Mouse (Mus musculus) stomach, embryonic 14.5 days (tissue): Measurements from ENCODE around the gene Parp9. TPM values are rescaled to one million over a fixed set of nuclear protein-coding genes. Genes with fewer than 3 reads are reported as not detected.
A peak's percentile ranks its signal among the peaks of the same experiment; 100 is the strongest.

Experiments used
- ATAC-seq: fragments of 200-750 bp; cut with Nextera tagmentation; 2 replicates; pipeline ENCODE4 v1.8.0; 2017; ENCODE audit warnings: low read depth, moderate TSS enrichment; ENCODE audit not compliant: insufficient number of reproducible peaks, insufficient read depth, low FRiP score
- H3K27ac ChIP-seq: fragments of 300-500 bp; sonication (generic); 2 replicates; pipeline ENCODE4 v1.5.1; 2014; ENCODE audit warnings: mild to moderate bottlenecking, low read length, moderate library complexity, mixed read lengths
- H3K27me3 ChIP-seq: fragments of 300-500 bp; sonication (generic); 2 replicates; pipeline ENCODE4 v1.6.1; 2014; ENCODE audit warnings: low read length, control low read depth, mixed read lengths; ENCODE audit not compliant: control insufficient read depth, insufficient read depth
- H3K36me3 ChIP-seq: fragments of 300-500 bp; sonication (generic); 2 replicates; pipeline ENCODE4 v1.6.1; 2014; ENCODE audit warnings: mild to moderate bottlenecking, control low read depth, low read length, moderate library complexity, mixed read lengths; ENCODE audit not compliant: control insufficient read depth, insufficient read depth
- H3K4me1 ChIP-seq: fragments of 300-500 bp; sonication (generic); 2 replicates; pipeline ENCODE4 v1.6.1; 2014; ENCODE audit warnings: low read length, control low read depth, mixed read lengths; ENCODE audit not compliant: control insufficient read depth, insufficient read depth
- H3K4me2 ChIP-seq: fragments of 300-500 bp; sonication (generic); replicated peaks from 2 replicates; pipeline ENCODE4 v1.6.1; 2014; ENCODE audit warnings: low read depth, low read length, control low read depth
- H3K4me3 ChIP-seq: fragments of 300-500 bp; sonication (generic); 2 replicates; pipeline ENCODE4 v1.5.1; 2014; ENCODE audit warnings: low read depth, low read length, control low read depth
- H3K9ac ChIP-seq: fragments of 300-500 bp; sonication (generic); replicated peaks from 2 replicates; pipeline ENCODE4 v1.6.1; 2014; ENCODE audit warnings: low read depth, mild to moderate bottlenecking, control low read depth, low read length, moderate library complexity, mixed read lengths
- H3K9me3 ChIP-seq: fragments of 300-500 bp; sonication (generic); 2 replicates; pipeline ENCODE4 v1.6.1; 2016; ENCODE audit warnings: low read depth, low read length, control low read depth; ENCODE audit not compliant: control insufficient read depth
- WGBS: fragments of 180-500 bp; shearing (Covaris S2); extraction: QIAGEN DNeasy Blood & Tissue Kit; methylation state at CpG from one replicate; pipeline ENCODE4 v1.1.7; 2014; 5-methylcytosine and 5-hydroxymethylcytosine counted together
- polyA plus RNA-seq: library from polyadenylated mRNA; unstranded; fragments of >200 nt; fragmentation: Nextera tagmentation; extraction: Ambion mirVana; gene quantifications from 2 replicates; pipeline ENCODE4 v1.2.1, GENCODE M21; 2014

The Parp9 gene
- polyA plus RNA-seq, 1 experiment from 2014 or later: 6.5 TPM

DNA sequence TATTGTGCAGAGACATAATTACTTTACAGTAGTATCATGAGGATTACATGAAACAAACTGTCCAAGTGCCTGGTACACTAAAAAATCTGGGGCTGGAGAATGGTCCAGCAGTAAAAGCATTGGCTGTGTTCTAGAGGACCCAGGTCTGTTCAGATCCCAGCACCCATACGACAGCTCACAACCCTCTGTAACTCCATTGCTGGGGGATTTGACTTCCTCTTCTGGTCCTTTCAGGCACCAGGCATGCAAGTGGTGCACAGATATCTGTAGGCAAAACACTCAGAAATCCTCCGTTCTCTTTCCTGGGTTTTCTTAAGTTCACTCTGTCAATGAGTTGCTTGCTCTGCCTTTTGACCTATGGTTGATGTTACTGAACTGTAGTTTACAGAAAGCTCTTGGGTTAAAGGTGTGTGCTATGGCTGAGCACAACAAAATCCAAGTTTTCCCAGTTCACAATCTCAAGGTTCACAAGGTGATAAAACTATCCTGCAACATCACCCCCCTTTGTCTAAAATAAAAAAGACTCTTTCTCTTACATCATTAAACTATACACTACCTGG, 16.5 kb upstream of the Parp9 start:
- H3K9me3 ChIP-seq: no peaks in the 10 kb centered on the region
- no peaks in the 10 kb centered on the region for H3K36me3 ChIP-seq
- H3K27me3 ChIP-seq: no peaks in the 10 kb centered on the region
- H3K4me2 ChIP-seq: no peak overlapping the region
- H3K27ac ChIP-seq: no peak overlapping the region
- H3K4me3 ChIP-seq: no peak overlapping the region
- H3K4me1 ChIP-seq: no peaks in the 10 kb centered on the region
- WGBS: 74% methylated on average over 2 of the region's 2 CpGs
- H3K9ac ChIP-seq: no peak overlapping the region
- no peak for ATAC-seq

GRCm38 (mm10) chr16:35922301-35922895, 15.9 kb upstream of the Parp9 start:
- Histone ChIP-seq H3K27me3 (no peaks in the 10 kb centered on the region), H3K4me2 (no peak overlapping the region), H3K4me3 (no peak overlapping the region), H3K36me3 (no peaks in the 10 kb centered on the region), H3K4me1 (no peaks in the 10 kb centered on the region), H3K9ac (no peak overlapping the region), H3K27ac (no peak overlapping the region), H3K9me3 (no peaks in the 10 kb centered on the region)
- WGBS: 68% methylated on average over 3 of the region's 3 CpGs
- ATAC-seq: no peak

DNA sequence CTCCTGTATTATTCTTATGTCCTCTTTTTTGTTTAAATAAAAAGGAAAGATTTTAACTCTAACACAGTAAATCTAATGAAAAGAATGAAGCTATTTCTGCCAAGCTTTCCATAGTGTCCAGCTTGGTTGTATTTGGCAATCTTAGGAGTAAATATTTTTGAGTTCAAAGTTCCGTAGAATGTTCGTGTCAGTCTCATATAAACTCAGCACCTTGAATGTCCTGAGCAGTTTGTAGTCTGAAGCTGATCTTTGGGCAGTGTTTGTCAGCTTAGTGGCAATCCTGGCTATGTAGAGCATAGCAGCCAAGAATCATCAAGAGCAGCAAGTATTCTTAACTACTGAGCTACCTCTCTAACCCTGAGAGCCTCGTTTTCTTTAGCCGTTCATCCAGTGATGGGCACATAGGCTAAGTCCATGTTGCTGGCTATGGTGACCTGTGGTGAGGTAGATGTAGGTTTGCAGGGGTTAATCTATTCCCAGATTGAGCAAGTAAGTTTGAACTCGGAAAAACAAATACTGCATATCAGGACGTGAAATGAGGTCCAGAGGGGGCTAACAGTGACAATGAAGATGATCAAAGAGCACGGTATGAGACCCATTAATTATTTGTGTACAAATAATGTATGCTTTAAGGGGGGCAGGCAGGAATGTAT, 14.6 kb upstream of the Parp9 start:
- H3K4me3 ChIP-seq: no peak overlapping the region
- WGBS: 75% methylated on average over 7 of the region's 7 CpGs
- H3K9ac ChIP-seq: no peak overlapping the region
- H3K9me3 ChIP-seq: no peaks in the 10 kb centered on the region
- H3K27me3 ChIP-seq: no peaks in the 10 kb centered on the region
- H3K36me3 ChIP-seq: no peaks in the 10 kb centered on the region
- no peaks in the 10 kb centered on the region for H3K4me1 ChIP-seq
- H3K4me2 ChIP-seq: no peak overlapping the region
- no peak overlapping the region for H3K27ac ChIP-seq
- ATAC-seq: no peak

- Histone ChIP-seq H3K4me2 (no peak overlapping the region), H3K9me3 (no peaks in the 10 kb centered on the region), H3K27me3 (no peaks in the 10 kb centered on the region), H3K27ac (no peak overlapping the region), H3K4me3 (no peak overlapping the region), H3K9ac (no peak overlapping the region), H3K4me1 (no peaks in the 10 kb centered on the region), H3K36me3 (no peaks in the 10 kb centered on the region)
- ATAC-seq: no peak
- 84% methylated on average over 5 of the region's 5 CpGs for WGBS
Observed at GRCm38 (mm10) chr16:35924341-35924740, 13.9 kb upstream of the Parp9 start.

DNA sequence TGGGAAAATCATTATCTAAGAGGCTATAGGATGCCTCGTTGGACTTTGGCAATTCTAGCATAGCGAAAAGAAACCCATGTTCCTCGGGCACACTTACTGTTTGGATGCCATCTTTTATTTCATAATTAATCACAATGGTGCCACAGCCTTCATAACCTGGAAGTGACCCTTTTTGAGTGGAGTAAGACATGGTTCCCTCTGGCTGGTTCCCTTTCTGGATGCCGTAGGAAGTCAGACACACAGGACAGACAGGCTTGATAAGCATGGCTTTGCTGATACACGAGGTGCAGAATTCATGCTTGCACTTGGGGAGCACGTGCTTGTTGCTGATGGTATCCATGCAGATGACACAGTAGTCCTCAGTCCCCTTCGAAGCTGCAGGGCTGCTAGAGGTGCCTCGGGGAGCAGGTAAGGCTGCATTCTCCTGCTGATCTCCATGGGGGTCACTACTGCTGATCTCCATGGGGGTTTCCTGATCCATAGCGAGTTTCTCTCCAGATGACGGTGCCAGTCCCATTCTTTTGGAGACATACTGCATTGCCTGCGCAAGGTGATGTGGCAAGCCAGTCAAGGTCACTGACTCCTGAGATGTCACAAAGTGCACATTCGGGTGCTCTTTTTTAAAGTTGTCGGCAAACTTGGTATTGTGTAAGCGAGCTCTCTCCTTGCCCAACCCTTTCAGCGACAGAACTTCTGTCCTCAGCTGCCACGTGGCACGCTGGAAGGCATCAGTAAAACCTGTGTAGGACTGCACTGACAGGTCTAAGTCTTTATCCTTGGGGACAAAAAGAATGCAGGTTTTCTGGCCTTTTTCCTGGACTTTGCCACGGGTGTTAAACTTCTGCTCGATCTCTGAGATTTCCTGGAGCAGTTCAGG, 5.9 kb upstream of the Parp9 start:
- 86% methylated on average over 19 of the region's 19 CpGs for WGBS
- Histone ChIP-seq H3K27ac (no peak overlapping the region), H3K4me2 (no peak overlapping the region), H3K9me3 (no peaks in the 10 kb centered on the region), H3K9ac (no peak overlapping the region), H3K4me3 (no peak overlapping the region), H3K4me1 (no peaks in the 10 kb centered on the region), H3K36me3 (no peaks in the 10 kb centered on the region), H3K27me3 (no peaks in the 10 kb centered on the region)
- ATAC-seq: no peak

- 74% methylated on average over 10 of the region's 10 CpGs for WGBS
- H3K4me2 ChIP-seq: no peak overlapping the region
- ATAC-seq: no peak
Observed at GRCm38 (mm10) chr16:35933181-35933580, 5.1 kb upstream of the Parp9 start.

DNA sequence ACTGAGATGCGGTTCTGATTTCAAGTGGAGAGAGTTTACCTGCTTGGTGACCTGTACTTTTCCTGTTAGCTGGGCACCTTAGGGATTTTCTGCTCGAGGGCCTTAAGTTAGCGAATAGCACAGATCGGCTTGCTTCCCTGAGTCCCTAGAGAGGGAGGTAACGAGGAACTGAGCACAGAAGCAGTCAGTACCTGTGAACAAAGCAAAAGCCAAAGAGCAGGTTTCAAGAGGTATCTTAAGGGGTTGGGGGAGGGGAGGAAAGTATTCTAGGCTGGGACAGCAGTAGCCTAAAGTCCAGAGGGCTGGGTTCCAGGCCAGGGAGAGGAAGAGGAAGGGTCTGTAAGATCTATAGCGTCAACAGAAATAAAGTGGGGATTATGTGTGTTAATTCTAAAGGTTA, 991 bp downstream of the Parp9 start:
- Histone ChIP-seq H3K4me3 (peak overlapping the region; percentile 60), H3K9ac (peak overlapping the region; percentile 31), H3K27ac (no peak overlapping the region), H3K4me1 (peaks cover 3% of the 10 kb centered on the region; the same call in 1 of the 2 replicates), H3K4me2 (peak overlapping the region; percentile 56), H3K27me3 (no peaks in the 10 kb centered on the region), H3K9me3 (no peaks in the 10 kb centered on the region), H3K36me3 (no peaks in the 10 kb centered on the region)
- 13% methylated on average over 6 of the region's 6 CpGs for WGBS
- ATAC-seq: no peak; the same call in 1 of the 2 replicates

More at GRCm38 (mm10) chr16:35933181-35933580, 5.1 kb upstream of the Parp9 start:
- Histone ChIP-seq H3K9me3 (no peaks in the 10 kb centered on the region), H3K27me3 (no peaks in the 10 kb centered on the region), H3K4me3 (no peak overlapping the region), H3K9ac (no peak overlapping the region), H3K4me1 (no peaks in the 10 kb centered on the region), H3K27ac (no peak overlapping the region), H3K36me3 (no peaks in the 10 kb centered on the region)

DNA sequence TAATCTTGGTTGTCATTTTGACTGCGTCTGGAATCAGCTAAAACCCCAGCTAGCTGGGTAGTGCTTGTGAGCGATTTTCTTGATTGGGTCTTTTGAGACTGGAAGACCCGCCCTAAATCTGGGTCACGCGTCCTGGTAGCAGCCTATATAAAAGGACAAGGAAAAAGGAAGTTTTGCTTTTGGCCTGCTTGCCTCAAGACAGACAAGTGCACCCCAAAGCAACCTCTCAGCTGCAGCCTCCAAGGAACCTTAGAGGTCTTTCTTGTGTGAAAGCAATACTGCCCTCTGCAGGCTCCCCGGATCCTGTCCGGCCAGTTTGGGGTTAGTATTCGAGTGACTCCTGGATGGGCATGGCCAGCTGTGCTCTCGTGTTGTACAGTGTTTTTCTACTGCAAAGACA, 1.4 kb downstream of the Parp9 start:
- ATAC-seq: peak; percentile 48; the same call in 1 of the 2 replicates
- H3K36me3 ChIP-seq: no peaks in the 10 kb centered on the region
- no peak overlapping the region for H3K9ac ChIP-seq
- peak overlapping the region; percentile 60 for H3K4me3 ChIP-seq
- WGBS: 14% methylated on average over 9 of the region's 9 CpGs
- peaks cover 3% of the 10 kb centered on the region; the same call in 1 of the 2 replicates for H3K4me1 ChIP-seq
- H3K9me3 ChIP-seq: no peaks in the 10 kb centered on the region
- H3K4me2 ChIP-seq: peak overlapping the region; percentile 56
- no peaks in the 10 kb centered on the region for H3K27me3 ChIP-seq
- H3K27ac ChIP-seq: no peak overlapping the region
